Comparison of ENCODE assay signal across 8 mouse cellular contexts in the genomic region with DNA sequence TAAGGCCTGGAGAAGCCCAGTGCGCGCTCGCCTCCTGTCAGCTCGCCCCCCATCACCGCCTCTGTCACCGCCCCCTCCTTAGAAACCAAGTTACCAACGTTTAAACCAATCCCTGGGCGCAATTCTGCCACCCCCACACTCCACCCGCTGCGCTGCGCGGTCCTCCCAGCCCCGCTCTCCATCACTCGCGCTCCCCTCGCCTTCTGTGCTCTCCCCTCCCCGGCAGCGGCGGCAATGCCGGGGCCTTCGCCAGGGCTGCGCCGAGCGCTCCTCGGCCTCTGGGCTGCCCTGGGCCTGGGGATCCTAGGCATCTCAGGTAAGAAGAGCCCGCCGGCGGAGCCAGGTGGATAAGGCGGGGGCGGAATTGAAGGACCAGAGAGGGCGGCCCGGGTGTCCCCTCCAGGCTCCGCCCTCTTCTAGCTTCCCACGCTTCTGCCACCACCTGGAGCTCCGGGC. TPM values are rescaled to one million over a fixed set of nuclear protein-coding genes. Genes with fewer than 3 reads are reported as not detected.
A peak's percentile ranks its signal among the peaks of the same experiment; 100 is the strongest.
DNase-seq lines count a peak whose midpoint lies in the region; ATAC-seq and TF ChIP-seq lines count a peak whose summit lies in the region.

A gene (plus strand): TSS at position 178 of the 456 bp plus-strand sequence.

- no peak for TF ChIP-seq CTCF in kidney, adult 2 months (conservative IDR thresholded peaks at IDR 0.05; ENCODE audit: insufficient read depth, insufficient read length, low read depth, low read length)
- TF ChIP-seq CTCF in Patski (IDR thresholded peaks at IDR 0.05) = no peak
- TF ChIP-seq CTCF in kidney, postnatal 0 days (IDR thresholded peaks at IDR 0.05; ENCODE audit: low read depth) = no peak

- no peaks in the 10 kb centered on the region for H3K36me3 ChIP-seq in kidney, adult 2 months (ENCODE audit: control insufficient read depth, insufficient read depth, low read length)
- no peaks in the 10 kb centered on the region for H3K36me3 ChIP-seq in forebrain, embryonic 14.5 days (ENCODE audit: control insufficient read depth, insufficient read depth, low read length)
- no peaks in the 10 kb centered on the region for H3K36me3 ChIP-seq in kidney, postnatal 0 days (ENCODE audit: insufficient read depth, low read length)
- peaks cover 11% of the 10 kb centered on the region; the same call in 1 of the 2 replicates for H3K36me3 ChIP-seq in liver, embryonic 13.5 days

- CTCF ChIA-PET in Patski (lab: Charles Lee) = interaction anchor here (1.8 kb wide), 2 partner anchors 106 to 133 kb away, joined by 5 to 8 read pairs; a partner anchor contains a TSS

- in situ Hi-C loops in Patski (cut with MboI; ENCODE audit: low pct_unique_long_range_greater_than_20kb) = loop anchor here (5.0 kb wide), 2 partner anchors 40 to 100 kb away; a partner anchor contains a TSS

- under 1% methylated on average over 35 of the region's 35 CpGs for WGBS in kidney, adult 2 months
- WGBS in forebrain, embryonic 14.5 days = under 1% methylated on average over 35 of the region's 35 CpGs
- under 1% methylated on average over 33 of the region's 35 CpGs for WGBS in kidney, postnatal 0 days
- WGBS in liver, embryonic 13.5 days (ENCODE audit: insufficient replicate concordance) = under 1% methylated on average over 35 of the region's 35 CpGs

- H3K9ac ChIP-seq in forebrain, embryonic 14.5 days (ENCODE audit: low read length) = peak within 1 kb of the TSS; percentile 52
- peak within 1 kb of the TSS; percentile 24 for H3K9ac ChIP-seq in kidney, postnatal 0 days (ENCODE audit: low read depth, low read length)
- peak within 1 kb of the TSS; percentile 75 for H3K9ac ChIP-seq in liver, embryonic 13.5 days

- peak within 1 kb of the TSS; percentile 25; the same call in 1 of the 2 replicates for H3K27ac ChIP-seq in kidney, adult 2 months (ENCODE audit: insufficient read depth, low read depth, low read length)
- no peak within 1 kb of the TSS for H3K27ac ChIP-seq in forebrain, embryonic 14.5 days (ENCODE audit: low read depth, low read length)
- H3K27ac ChIP-seq in kidney, postnatal 0 days = no peak within 1 kb of the TSS
- H3K27ac ChIP-seq in liver, embryonic 13.5 days = peak within 1 kb of the TSS; percentile 94

- H3K27me3 ChIP-seq in kidney, adult 2 months (replicated peaks; ENCODE audit: control insufficient read depth, insufficient read depth, low read length) = no peaks in the 10 kb centered on the region; the same call in 1 of the 2 replicates
- H3K27me3 ChIP-seq in Patski = no peaks in the 10 kb centered on the region
- H3K27me3 ChIP-seq in forebrain, embryonic 14.5 days (replicated peaks; ENCODE audit: control insufficient read depth, insufficient read depth, low read length) = peaks cover 73% of the 10 kb centered on the region
- peaks cover 40% of the 10 kb centered on the region for H3K27me3 ChIP-seq in kidney, postnatal 0 days (ENCODE audit: insufficient read depth, low read length)
- H3K27me3 ChIP-seq in liver, embryonic 13.5 days = peaks cover 54% of the 10 kb centered on the region

- peak; percentile 2 for ATAC-seq in Patski
- peak; percentile 50; the same call in 1 of the 2 replicates for ATAC-seq in forebrain, embryonic 14.5 days
- ATAC-seq in kidney, postnatal 0 days (replicated peaks; ENCODE audit: low FRiP score, low read depth) = no peak
- ATAC-seq in liver, embryonic 13.5 days (ENCODE audit: low read depth) = no peak

- peak within 1 kb of the TSS; percentile 61 for H3K4me3 ChIP-seq in kidney, adult 2 months (ENCODE audit: insufficient read depth, low read depth, low read length)
- peak within 1 kb of the TSS; percentile 42 for H3K4me3 ChIP-seq in forebrain, embryonic 14.5 days (ENCODE audit: low read depth, low read length)
- peak within 1 kb of the TSS; percentile 44 for H3K4me3 ChIP-seq in kidney, postnatal 0 days (replicated peaks; ENCODE audit: low read depth, low read length)
- peak within 1 kb of the TSS; percentile 75 for H3K4me3 ChIP-seq in liver, embryonic 13.5 days (replicated peaks)

- H3K4me1 ChIP-seq in kidney, adult 2 months (ENCODE audit: control insufficient read depth, insufficient read depth, low read length) = peaks cover 4% of the 10 kb centered on the region; the same call in 1 of the 2 replicates
- H3K4me1 ChIP-seq in forebrain, embryonic 14.5 days (ENCODE audit: control insufficient read depth, insufficient read depth, low read length) = peaks cover 8% of the 10 kb centered on the region
- H3K4me1 ChIP-seq in kidney, postnatal 0 days (replicated peaks; ENCODE audit: insufficient read depth, low read length) = peaks cover 29% of the 10 kb centered on the region
- H3K4me1 ChIP-seq in liver, embryonic 13.5 days (replicated peaks) = peaks cover 86% of the 10 kb centered on the region

- POLR2A ChIA-PET in Patski (lab: Charles Lee) = no interaction called here

- peak within 1 kb of the TSS; percentile 94 for H3K4me2 ChIP-seq in forebrain, embryonic 14.5 days (ENCODE audit: low read length)
- H3K4me2 ChIP-seq in kidney, postnatal 0 days (ENCODE audit: low read length) = peak within 1 kb of the TSS; percentile 93
- H3K4me2 ChIP-seq in liver, embryonic 13.5 days = peak within 1 kb of the TSS; percentile 99

- no peak for TF ChIP-seq POLR2A in kidney, adult 2 months (IDR thresholded peaks at IDR 0.05; ENCODE audit: low read depth, low read length)

- H3K9me3 ChIP-seq in forebrain, embryonic 14.5 days (replicated peaks; ENCODE audit: control insufficient read depth, low read length) = no peaks in the 10 kb centered on the region
- no peaks in the 10 kb centered on the region for H3K9me3 ChIP-seq in kidney, postnatal 0 days (replicated peaks; ENCODE audit: low read length)
- no peaks in the 10 kb centered on the region for H3K9me3 ChIP-seq in liver, embryonic 13.5 days (replicated peaks)

- DNase-seq in kidney, adult 2 months = no peak
- no peak for DNase-seq in kidney, postnatal 14 days
- DNase-seq in Patski (ENCODE audit: low read depth, low spot score) = no peak
- peak; percentile 48 for DNase-seq in forebrain, embryonic 14.5 days (ENCODE audit: low spot score)
- DNase-seq in kidney, postnatal 0 days (ENCODE audit: low spot score) = no peak
- DNase-seq in liver, embryonic 13.5 days = no peak
- peak; percentile 75 for DNase-seq in right cerebral cortex, postnatal 4 days
- no peak for DNase-seq in urinary bladder, adult 2 months (ENCODE audit: low spot score)

RNA-seq across cellular contexts. Expression of the gene that starts here (rescaled TPM):
- 0.34 and 0.49 TPM in 2 replicates for polyA plus RNA-seq in kidney, adult 2 months (2012; rRNA removed)
- polyA plus RNA-seq in Patski (2021) = 1.1 TPM
- 0.63 and 1.0 TPM in 2 replicates for polyA plus RNA-seq in forebrain, embryonic 14.5 days (2014; fragmentation: Nextera tagmentation; extraction: Ambion mirVana)
- 0.21 and 0.27 TPM in 2 replicates for polyA plus RNA-seq in kidney, postnatal 0 days (2015; fragmentation: Nextera tagmentation; extraction: Ambion mirVana)
- 0.21 and 0.29 TPM in 2 replicates for polyA plus RNA-seq in liver, embryonic 13.5 days (2015; fragmentation: Nextera tagmentation; extraction: Ambion mirVana)
- polyA plus RNA-seq in urinary bladder, adult 2 months (2012; rRNA removed) = 1.2 TPM in 2 replicates

Comparison
In these comparisons a context has a peak if more than half of its experiments do, and no peak if none do; other contexts are left out.
1. H3K27ac ChIP-seq: peak in kidney, adult 2 months (single experiment) and liver, embryonic 13.5 days (single experiment); none in forebrain, embryonic 14.5 days (single experiment) and kidney, postnatal 0 days (single experiment).
2. DNase-seq: peak in forebrain, embryonic 14.5 days (single experiment) and right cerebral cortex, postnatal 4 days (single experiment); none in kidney, adult 2 months (single experiment), kidney, postnatal 14 days (single experiment), Patski (single experiment), kidney, postnatal 0 days (single experiment), liver, embryonic 13.5 days (single experiment) and urinary bladder, adult 2 months (single experiment).
3. ATAC-seq: peak in Patski (single experiment) and forebrain, embryonic 14.5 days (single experiment); none in kidney, postnatal 0 days (single experiment) and liver, embryonic 13.5 days (single experiment).
4. H3K9ac ChIP-seq: peak in every context shown above with its lines; median percentile 75 in liver, embryonic 13.5 days; 52 in forebrain, embryonic 14.5 days; 24 in kidney, postnatal 0 days.
5. Peak in every context shown above with its lines, with median percentiles within 50 percentile points of each other: H3K4me3 ChIP-seq and H3K4me2 ChIP-seq.